Mouse (Mus musculus) ovary, adult 18-20 months (tissue): ENCODE results near the gene Zdhhc4.
A peak's percentile ranks its signal among the peaks of the same experiment; 100 is the strongest.

Experiments used
- DNase-seq: peaks from one replicate; pipeline ENCODE4 v3.0.0; 2022; ENCODE audit warnings: low spot score, mixed read lengths

The Zdhhc4 gene

DNA sequence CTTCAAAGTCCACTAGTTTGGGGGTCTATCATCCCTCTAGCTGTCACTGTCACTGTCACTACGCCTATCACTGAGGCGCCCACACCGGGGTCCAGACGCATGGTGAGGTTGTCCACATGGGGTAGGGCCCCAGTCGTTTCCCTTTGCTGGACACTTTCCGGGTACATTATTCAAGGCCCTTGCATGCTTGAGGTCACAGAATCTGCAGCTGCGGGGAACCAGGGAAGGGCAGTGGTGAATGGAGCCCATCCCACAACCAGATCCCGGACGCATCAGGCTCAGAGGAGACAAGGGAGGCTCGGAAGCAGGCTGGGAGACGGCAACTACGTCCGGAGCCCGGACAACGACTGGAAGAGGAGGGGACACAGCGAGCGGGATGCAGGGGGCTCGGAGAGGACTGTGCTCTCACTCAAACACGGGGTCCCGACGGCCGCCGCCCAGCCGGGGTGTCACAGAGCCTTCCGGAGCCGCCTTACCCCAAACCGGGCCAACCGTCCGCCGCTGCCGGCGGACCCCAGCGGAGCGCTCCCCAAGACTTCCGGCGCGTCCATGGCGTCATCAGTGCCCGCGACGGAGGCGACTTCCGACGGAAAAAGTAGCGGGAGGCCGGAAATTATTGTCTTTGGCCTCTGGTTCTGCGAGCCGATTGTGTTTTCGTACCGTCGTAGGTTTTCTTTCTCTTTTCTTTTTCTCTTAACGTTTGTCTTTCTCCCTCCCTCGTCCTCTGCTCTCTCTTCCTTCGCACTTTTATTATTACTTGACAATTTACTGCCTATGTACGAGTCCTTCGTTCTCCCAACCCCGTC lies at the start of gene Zdhhc4:
Zdhhc4 (minus strand) TSS at position 567 of the 806 bp plus-strand sequence.
- peak; percentile 80 for DNase-seq

DNA sequence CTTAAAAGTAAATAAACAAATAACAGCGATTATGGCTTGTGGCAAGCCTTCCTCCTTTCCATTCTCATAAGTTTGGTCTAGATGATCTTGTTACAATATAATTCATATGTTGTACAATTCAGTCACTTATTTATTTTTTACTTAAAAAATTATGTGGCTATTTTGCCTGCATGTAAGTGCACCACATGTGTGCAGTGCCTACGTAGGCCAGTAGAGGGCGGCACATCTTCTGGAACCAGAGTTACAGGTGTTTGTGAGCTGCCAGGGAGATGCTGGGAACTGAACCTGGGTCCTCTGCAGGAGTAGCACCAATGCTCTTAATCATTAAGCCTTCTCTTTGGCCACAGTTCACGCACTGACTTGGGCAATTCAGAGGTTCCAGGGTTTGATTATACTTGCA lies 47.1 kb upstream of the Zdhhc4 start:
- no peak for DNase-seq

GRCm38 (mm10) chr5:143375242-143375641 lies 46.2 kb upstream of the Zdhhc4 start:
- no peak for DNase-seq

DNA sequence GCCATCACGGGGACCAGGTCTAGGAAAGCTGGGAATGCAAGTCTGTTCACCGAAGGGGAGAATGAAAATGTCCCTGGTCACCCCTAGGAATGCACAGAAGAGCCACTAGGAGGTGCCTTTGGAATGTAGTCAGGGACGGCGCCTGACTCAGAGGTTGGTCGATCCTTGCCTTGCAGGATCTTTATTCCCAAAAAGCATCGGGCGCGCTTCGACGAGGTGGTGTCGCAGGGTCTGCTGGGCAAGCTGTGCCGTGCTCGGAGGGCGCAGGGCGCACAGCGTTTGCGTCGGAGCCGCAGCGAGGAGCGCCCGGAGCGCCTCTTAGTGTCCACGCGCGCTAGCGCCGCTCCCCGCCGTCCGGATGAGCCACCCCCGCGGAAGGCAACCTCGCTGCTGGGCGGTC lies 43.8 kb upstream of the Zdhhc4 start:
- no peak for DNase-seq

DNA sequence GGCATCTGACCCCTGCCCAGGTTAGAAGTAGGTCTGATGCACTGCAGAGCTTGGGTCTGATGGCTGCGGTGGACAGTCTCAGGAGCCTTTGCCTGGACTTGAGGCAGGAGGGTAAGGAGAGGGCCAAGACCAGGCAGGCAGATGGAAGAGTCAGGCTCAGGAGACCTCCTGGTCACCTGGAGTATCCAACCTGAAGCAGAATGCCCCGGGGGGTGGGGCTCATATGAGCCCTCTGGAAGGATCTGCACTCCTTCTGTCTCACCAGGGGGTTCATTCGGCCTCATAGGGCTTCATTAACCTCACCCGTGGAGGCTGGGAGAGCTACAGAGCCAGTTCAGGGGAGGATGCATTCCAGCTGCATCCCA lies 42.1 kb upstream of the Zdhhc4 start:
- DNase-seq = no peak

DNA sequence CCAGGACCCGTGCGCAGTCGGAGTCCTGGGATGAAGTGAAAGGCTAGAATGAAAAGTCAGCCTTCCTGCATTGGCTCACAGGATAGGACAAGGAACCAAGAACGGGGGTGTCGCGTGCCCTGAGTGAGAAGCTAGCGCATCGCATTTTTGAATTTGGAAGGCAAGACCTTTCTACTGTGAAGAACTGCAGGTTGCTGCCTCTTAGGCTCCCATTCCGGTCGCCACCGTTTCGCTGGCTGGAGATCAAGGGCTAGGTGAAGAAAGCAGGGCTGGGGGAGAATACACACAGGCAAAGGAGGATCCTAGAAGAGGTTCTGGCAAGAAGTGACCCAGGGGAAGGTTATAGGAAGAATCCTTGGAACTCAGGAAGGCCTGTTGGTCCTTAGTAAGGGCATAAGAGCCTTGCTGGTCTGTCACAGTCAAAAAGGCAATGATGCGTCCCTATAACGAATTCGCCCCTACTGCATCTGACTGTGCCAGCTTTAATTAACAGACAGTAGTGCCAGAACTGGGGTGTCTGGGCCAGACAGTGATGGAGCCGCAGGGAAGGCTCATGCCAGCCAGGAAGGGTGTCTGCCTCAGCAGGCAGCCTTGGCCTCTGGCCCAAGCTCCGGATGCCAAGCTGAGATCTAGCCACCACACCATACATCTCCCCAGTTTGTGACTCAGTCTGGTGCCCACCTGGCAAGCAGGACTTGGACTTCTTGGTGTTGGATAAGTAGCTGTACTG lies 41.5 kb upstream of the Zdhhc4 start:
- no peak for DNase-seq

- no peak for DNase-seq
These were observed 40.7 kb upstream of the Zdhhc4 start for GRCm38 (mm10) chr5:143369611-143370255.

- DNase-seq = no peak
These were observed 38.9 kb upstream of the Zdhhc4 start for GRCm38 (mm10) chr5:143367931-143368330.

DNA sequence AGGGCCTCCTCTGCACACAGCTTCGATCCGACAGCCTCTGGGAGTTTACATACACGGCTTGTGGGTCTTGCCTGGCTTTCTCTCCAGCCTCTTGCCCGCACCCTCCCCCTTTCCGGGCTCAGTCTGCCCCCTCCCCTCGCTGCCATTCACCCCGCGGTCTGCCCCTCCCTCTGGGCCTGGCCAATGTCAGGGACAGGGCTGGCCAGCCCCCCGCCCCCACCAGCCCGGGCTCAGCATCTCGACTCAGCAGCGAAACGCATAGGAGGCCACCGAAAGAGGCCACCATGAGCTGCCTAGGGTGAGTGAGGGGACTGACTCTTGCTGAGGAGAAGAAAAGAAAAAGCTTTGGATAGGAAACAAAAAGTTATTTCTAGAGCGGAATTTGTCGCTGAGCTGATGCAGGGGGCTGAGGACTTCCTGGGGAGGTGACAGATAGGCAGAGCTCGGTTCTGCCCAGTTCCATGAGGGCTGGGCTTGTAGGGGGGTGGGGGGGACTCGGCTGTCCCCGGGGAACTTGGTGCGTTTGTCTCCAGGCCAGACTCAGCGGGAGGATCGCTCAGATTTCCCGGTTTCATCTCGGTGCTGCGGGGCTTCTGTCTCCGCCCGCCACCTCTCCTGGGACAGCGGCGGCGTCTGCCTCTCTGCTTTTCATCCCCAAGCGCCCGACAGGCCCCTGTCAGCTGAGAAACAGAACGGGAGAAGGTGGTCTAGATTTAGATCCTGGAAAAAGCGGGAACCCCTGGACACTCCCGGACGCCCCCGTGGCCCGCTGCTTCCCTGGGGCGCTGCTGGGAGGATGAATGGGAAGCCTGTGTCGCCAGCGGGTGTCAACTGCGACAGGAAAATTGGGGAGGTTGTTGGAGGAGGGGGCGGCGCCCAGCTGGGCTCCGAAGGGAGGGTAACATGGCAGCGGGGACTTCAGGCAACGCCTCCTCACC lies 34.9 kb upstream of the Zdhhc4 start:
- DNase-seq = no peak

DNA sequence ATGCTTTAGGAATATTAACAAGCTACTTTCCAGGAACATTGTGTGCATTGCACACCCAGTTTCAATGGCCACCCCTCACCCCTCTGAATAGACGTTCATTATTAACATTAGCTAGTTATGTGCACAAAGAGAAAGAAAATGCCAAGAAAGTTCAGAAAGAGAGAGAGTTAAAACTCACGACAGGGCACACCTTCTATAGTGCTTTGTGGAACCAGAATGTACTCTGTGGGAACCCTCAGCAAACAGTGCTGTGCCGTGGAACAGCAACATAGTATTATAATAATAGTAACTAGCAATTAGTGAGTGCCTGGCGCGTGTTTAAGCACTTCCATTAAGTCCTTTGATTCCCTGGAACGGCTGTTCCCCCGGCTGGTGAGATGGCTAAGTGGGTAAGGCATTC lies 32.4 kb upstream of the Zdhhc4 start:
- DNase-seq = no peak

- DNase-seq = no peak
These were observed 30.9 kb upstream of the Zdhhc4 start for GRCm38 (mm10) chr5:143360000-143360399.

DNA sequence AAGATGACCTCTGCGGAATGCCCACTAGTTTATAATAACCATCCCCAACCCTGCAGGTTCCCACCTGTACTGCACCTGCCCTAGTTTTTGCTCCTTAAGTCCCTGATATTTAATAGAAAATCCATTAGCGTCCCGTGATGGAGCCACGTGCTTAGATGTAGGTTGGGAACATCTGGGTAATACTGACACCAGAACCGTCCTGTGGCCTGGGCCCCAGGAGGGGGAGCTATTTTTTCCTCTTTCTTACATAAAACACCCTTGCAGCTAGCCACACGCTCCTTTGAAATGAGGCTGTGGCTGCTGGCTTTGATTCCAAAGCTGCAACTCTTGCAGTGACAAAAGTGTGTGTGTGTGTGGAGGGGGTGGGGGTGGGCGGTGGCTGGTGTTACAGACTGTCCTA lies 30.2 kb upstream of the Zdhhc4 start:
- DNase-seq = no peak

DNA sequence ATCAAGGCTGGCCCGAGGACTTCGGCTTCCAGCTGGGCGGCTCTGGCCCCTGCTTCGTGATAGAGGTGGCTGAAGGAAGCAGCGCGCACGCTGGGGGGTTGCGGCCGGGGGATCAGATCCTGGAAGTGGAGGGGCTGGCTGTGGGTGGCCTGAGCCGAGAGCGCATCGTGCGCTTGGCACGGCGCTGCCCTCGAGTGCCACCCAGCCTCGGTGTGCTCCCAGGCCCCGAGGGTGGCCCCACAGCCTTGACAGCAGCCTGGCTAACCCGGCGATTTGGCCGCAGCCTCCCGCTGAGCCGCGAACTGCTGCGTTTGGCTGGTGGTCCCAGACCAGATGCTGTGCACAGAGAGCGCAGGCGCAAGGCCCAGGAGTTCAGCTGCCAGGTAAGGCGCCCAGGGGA lies 28.5 kb upstream of the Zdhhc4 start:
- DNase-seq = no peak

GRCm38 (mm10) chr5:143356686-143357388 lies 27.8 kb upstream of the Zdhhc4 start, which contains the start of gene Grid2ip:
TSS of gene Grid2ip (plus strand) at chr5:143357338.
- DNase-seq = no peak

DNA sequence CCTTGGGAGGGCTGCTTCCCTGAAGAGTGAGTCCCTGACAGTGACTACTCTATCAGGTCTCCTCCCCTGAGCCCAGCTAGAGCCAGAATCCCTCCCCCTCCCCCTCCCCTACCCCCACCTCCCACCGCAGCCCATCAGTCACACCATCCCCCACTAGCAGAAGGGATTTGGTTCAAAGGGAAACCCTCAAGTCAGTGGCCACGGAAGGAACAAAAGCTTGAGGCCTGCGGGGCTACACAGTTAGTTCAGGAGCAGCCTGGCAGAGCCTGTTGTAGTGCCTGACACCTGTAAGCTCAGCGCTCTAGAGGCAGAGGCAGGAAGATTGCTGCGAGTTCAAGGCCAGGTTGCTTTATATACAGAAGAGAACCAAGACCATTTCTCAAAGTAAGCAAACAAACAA lies 27.0 kb upstream of the Zdhhc4 start:
- DNase-seq = no peak

- DNase-seq = no peak
These were observed 17.3 kb upstream of the Zdhhc4 start for GRCm38 (mm10) chr5:143346367-143346766.

- DNase-seq = no peak
These were observed 10.5 kb upstream of the Zdhhc4 start for GRCm38 (mm10) chr5:143339603-143340002.

DNA sequence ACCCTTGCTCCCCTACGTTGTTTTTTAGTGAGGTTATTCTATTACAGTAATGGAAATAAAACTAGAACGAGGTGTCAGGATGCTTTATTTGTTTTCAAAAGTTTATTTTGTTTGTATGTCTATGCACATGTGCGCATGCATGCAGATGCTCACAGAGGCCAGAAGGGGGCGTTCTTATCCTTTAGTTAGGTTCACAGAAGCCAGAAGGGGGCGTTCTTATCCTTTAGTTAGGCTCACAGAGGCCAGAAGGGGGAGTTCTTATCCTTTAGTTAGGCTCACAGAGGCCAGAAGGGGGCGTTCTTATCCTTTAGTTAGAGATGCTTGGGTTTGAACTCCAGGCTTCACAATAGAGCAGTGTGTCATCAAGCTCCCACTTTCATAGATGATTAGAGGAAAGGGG lies 7.5 kb upstream of the Zdhhc4 start:
- DNase-seq = no peak

GRCm38 (mm10) chr5:143335089-143335460 lies 6.0 kb upstream of the Zdhhc4 start:
- no peak for DNase-seq

DNA sequence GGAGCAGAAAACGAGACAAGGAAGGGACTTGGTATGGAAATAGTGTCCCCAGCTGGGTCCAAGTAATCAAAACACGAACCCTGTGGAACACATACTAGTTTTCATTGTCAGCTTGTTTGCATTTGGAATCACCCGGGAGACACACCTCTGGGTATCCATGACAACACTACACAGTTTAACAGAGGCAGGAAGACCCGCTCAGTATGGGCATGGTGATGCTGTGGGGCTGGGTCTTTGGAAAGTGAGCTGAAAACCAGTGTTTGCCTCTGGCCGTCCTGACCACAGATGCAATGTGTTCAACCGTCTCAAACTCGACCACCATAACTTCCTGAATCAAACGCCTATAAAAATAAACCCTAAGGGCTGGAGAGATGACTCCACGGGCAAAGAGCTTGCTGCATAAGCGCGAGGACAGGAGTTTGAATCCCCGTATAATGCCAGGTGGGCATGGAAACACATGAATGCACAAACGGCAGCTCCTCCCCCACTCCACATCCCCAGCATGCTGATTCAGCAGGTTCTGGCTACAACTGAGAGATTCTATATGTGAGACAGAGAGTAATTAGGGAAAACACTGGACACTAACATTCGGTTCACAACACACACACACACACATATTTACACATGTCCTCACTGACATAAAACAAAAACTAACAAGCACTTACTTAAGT lies 5.5 kb upstream of the Zdhhc4 start:
- no peak for DNase-seq

DNA sequence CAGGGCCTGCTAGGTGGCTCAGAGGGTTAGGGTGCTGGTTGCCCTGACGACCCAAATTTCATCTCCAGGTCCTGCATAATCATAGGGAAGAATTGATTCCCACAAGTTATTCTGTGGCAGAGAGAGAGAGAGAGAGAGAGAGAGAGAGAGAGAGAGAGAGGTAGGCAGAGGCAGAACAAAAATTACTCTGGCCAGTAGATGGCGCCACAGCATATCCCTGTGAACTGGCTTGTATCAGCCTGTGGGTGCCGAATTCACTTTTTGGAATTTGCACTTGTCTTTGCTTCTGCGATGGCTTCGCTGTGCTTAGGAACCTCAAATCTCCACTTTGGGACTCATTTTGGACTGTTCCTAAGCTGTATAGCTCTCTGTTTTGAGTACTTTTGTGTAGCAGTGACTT lies 4.8 kb upstream of the Zdhhc4 start:
- DNase-seq = no peak
